Mouse (Mus musculus) olfactory bulb, adult 2 months (tissue): Measurements from ENCODE around the gene Unc80.

Source experiments
- CTCF ChIP-seq: fragments of 200-500 bp; IDR thresholded peaks from 2 replicates; pipeline ENCODE4 v1.5.1; 2012; ENCODE audit warnings: low read depth, mild to moderate bottlenecking, low read length, moderate library complexity; ENCODE audit not compliant: insufficient read depth
- POLR2A ChIP-seq: fragments of 200-500 bp; IDR thresholded peaks from 2 replicates; pipeline ENCODE4 v1.6.1; 2012; ENCODE audit warnings: mild to moderate bottlenecking, low read depth, low read length, moderate library complexity; ENCODE audit not compliant: insufficient read depth

DNA sequence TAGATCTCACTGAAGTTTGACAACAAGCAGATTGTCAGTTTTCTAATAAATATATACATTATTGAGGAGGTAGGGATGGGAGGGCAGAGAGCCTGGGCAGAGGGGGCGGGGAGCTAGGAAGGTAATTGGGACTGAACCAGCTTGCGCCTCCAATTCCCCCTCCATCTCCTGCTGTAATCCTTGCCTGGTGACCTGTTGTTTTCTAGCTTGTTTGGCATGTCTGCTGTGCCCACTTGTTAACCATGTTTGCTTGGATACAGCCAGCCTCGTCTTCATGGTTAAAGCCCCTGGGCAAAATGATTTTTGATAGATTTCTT, 495 bp downstream of the Unc80 start:
- TF ChIP-seq CTCF (no peak), POLR2A (no peak)
